Mouse (Mus musculus): ENCODE data around the gene Rad23a.

GRCm38 (mm10) chr8:84874339-84874738 lies 33.9 kb upstream of the Rad23a start:
- TF ChIP-seq CTCF (IDR thresholded peaks at IDR 0.05; ENCODE audit: borderline replicate concordance, extremely low read depth, insufficient read depth, insufficient read length) (no peak), POLR2A (IDR thresholded peaks at IDR 0.05; ENCODE audit: borderline replicate concordance, extremely low read depth, insufficient read depth, insufficient read length, poor library complexity, severe bottlenecking) (no peak)
